In genomic region chr4:8454346-8454745, GRCm38 (mm10) we compare ENCODE assay signal across 10 mouse cellular contexts.
"Had no signal": no experiment of that assay in that cellular context is flagged by ENCODE, and none has a peak within 500 bp of the region (broad histone marks: within the 10 kb centered on the region; RNA-seq: fewer than 3 reads in every experiment).

No protein-coding gene starts in this region.

- ATAC-seq: liver, postnatal 0 days; lung, postnatal 0 days; midbrain, embryonic 13.5 days; midbrain, embryonic 15.5 days had no signal

- DNase-seq: liver, postnatal 0 days; lung, adult 2 months; lung, postnatal 14 days; lung, postnatal 36 days; thymus, adult 2 months; thymus, postnatal 25 days; thymus, postnatal 4 days had no signal
